Comparison of ENCODE assay signal across 10 mouse cellular contexts in the genomic region with DNA sequence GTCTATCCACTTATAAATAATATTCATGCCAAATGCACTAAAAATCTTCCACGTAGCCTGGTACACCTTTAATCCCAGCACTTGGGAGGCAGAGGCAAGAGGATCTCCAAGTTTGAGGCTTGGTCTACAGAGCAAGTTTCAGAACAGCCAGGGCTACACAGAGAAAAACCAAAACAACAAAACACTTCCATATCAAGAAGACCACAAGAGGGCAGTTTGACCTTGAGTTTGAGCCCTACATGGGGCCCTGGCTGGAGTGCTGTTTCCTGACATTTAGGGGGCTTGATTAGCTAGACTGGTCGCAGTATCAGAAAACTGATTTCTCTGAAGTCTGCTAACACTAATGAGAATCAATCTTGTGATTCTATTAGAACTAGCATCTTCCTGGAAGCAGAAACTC. TPM values are rescaled to one million over a fixed set of nuclear protein-coding genes. Genes with fewer than 3 reads are reported as not detected.
DNase-seq lines count a peak whose midpoint lies in the region; ATAC-seq and TF ChIP-seq lines count a peak whose summit lies in the region.
"Had no signal": no experiment of that assay in that cellular context is flagged by ENCODE, and none has a peak within 500 bp of the region (broad histone marks: within the 10 kb centered on the region; RNA-seq: fewer than 3 reads in every experiment).

No protein-coding gene starts in this region.

- 0 out of 2 replicates have a peak, but pooled peaks have one; percentile 55 for ATAC-seq in hindbrain, postnatal 0 days
- ATAC-seq in hindbrain, embryonic 14.5 days (ENCODE audit: low FRiP score): no peak
- no peak for ATAC-seq in forebrain, embryonic 15.5 days (replicated peaks)

- no peak overlapping the region for H3K4me3 ChIP-seq in hindbrain, postnatal 0 days (ENCODE audit: low read length)
- no peak overlapping the region for H3K4me3 ChIP-seq in hindbrain, embryonic 14.5 days (replicated peaks; ENCODE audit: low read length)
- no peak overlapping the region for H3K4me3 ChIP-seq in forebrain, embryonic 15.5 days
- H3K4me3 ChIP-seq: hindbrain, embryonic 12.5 days; limb, embryonic 15.5 days had no signal

- intact Hi-C loops in left cerebral cortex, postnatal 14 days (cut with DNase I): loop anchor here (5.0 kb wide), 1 partner anchor 102 kb away; no protein-coding TSS in a partner anchor

- H3K9ac ChIP-seq in hindbrain, postnatal 0 days (replicated peaks; ENCODE audit: low read length): no peak overlapping the region
- H3K9ac ChIP-seq in hindbrain, embryonic 14.5 days: no peak overlapping the region
- no peak overlapping the region for H3K9ac ChIP-seq in forebrain, embryonic 15.5 days (replicated peaks)
- H3K9ac ChIP-seq: hindbrain, embryonic 12.5 days; limb, embryonic 15.5 days had no signal

- H3K27me3 ChIP-seq in hindbrain, postnatal 0 days (ENCODE audit: insufficient read depth, low read length): no peaks in the 10 kb centered on the region
- H3K27me3 ChIP-seq in hindbrain, embryonic 14.5 days (ENCODE audit: control insufficient read depth, insufficient read depth, low read length): no peaks in the 10 kb centered on the region
- H3K27me3 ChIP-seq in forebrain, embryonic 15.5 days: no peaks in the 10 kb centered on the region
- H3K27me3 ChIP-seq: hindbrain, embryonic 12.5 days; limb, embryonic 15.5 days had no signal

- H3K27ac ChIP-seq in hindbrain, postnatal 0 days: no peak overlapping the region
- H3K27ac ChIP-seq in hindbrain, embryonic 14.5 days: no peak overlapping the region
- no peak overlapping the region for H3K27ac ChIP-seq in forebrain, embryonic 15.5 days (replicated peaks)
- H3K27ac ChIP-seq: hindbrain, embryonic 12.5 days; limb, embryonic 15.5 days had no signal

- H3K9me3 ChIP-seq in hindbrain, postnatal 0 days (ENCODE audit: low read length): no peaks in the 10 kb centered on the region
- no peaks in the 10 kb centered on the region for H3K9me3 ChIP-seq in hindbrain, embryonic 14.5 days (ENCODE audit: control insufficient read depth, low read length)
- H3K9me3 ChIP-seq in forebrain, embryonic 15.5 days: no peaks in the 10 kb centered on the region
- H3K9me3 ChIP-seq: hindbrain, embryonic 12.5 days; limb, embryonic 15.5 days had no signal

- no peaks in the 10 kb centered on the region for H3K4me1 ChIP-seq in hindbrain, postnatal 0 days (ENCODE audit: insufficient read depth, low read length)
- H3K4me1 ChIP-seq in hindbrain, embryonic 14.5 days (replicated peaks; ENCODE audit: control insufficient read depth, insufficient read depth, low read length): no peaks in the 10 kb centered on the region
- no peaks in the 10 kb centered on the region for H3K4me1 ChIP-seq in forebrain, embryonic 15.5 days
- H3K4me1 ChIP-seq: hindbrain, embryonic 12.5 days; limb, embryonic 15.5 days had no signal

- TF ChIP-seq CTCF in hindbrain, postnatal 0 days (IDR thresholded peaks at IDR 0.05; ENCODE audit: low read depth): peak; percentile 55

- peak; percentile 53 for DNase-seq in hindbrain, postnatal 0 days (ENCODE audit: low spot score)
- no peak for DNase-seq in hindbrain, embryonic 14.5 days (ENCODE audit: low spot score)
- peak; percentile 16 to 23 for DNase-seq in spleen, postnatal 36 days (ENCODE audit: low spot score in 2 of 2)
- DNase-seq in spleen, postnatal 4 days (ENCODE audit: low spot score in 2 of 2): no peak
- peak; percentile 4 for DNase-seq in embryo, embryonic 11.5 days (ENCODE audit: low read depth, low spot score)
- peak; percentile 40 for DNase-seq in retina, postnatal 1 day
- DNase-seq in left cerebral cortex, postnatal 14 days (ENCODE audit: low spot score in 2 of 2): no peak

- 58% methylated on average over 2 of the region's 2 CpGs for WGBS in hindbrain, postnatal 0 days
- 70% methylated on average over 2 of the region's 2 CpGs for WGBS in hindbrain, embryonic 14.5 days
- WGBS in forebrain, embryonic 15.5 days: 67% methylated on average over 2 of the region's 2 CpGs

- no peak overlapping the region for H3K4me2 ChIP-seq in hindbrain, postnatal 0 days (ENCODE audit: low read depth, low read length)
- H3K4me2 ChIP-seq in hindbrain, embryonic 14.5 days (replicated peaks): no peak overlapping the region
- H3K4me2 ChIP-seq in forebrain, embryonic 15.5 days (replicated peaks): no peak overlapping the region
- H3K4me2 ChIP-seq: hindbrain, embryonic 12.5 days; limb, embryonic 15.5 days had no signal

- H3K36me3 ChIP-seq in hindbrain, postnatal 0 days (ENCODE audit: insufficient read depth, low read length): no peaks in the 10 kb centered on the region
- no peaks in the 10 kb centered on the region for H3K36me3 ChIP-seq in hindbrain, embryonic 14.5 days (replicated peaks; ENCODE audit: control insufficient read depth, insufficient read depth)
- H3K36me3 ChIP-seq in forebrain, embryonic 15.5 days: no peaks in the 10 kb centered on the region
- H3K36me3 ChIP-seq: hindbrain, embryonic 12.5 days; limb, embryonic 15.5 days had no signal

RNA-seq across cellular contexts. Expression of a gene that starts 18.0 kb away (rescaled TPM):
- total RNA-seq in hindbrain, postnatal 0 days (2014; rRNA removed): 43.9 and 45.6 TPM in 2 replicates
- 37.2 and 39.5 TPM in 2 replicates for polyA plus RNA-seq in hindbrain, postnatal 0 days (2015; fragmentation: Nextera tagmentation; extraction: Ambion mirVana)
- polyA plus RNA-seq in hindbrain, embryonic 14.5 days (2014; fragmentation: Nextera tagmentation; extraction: Ambion mirVana): 32.9 and 33.4 TPM in 2 replicates
- 10 to 100 TPM; 30.0 to 33.5 TPM for total RNA-seq in left cerebral cortex, postnatal 14 days (2021)
- 31.9 and 32.7 TPM in 2 replicates for polyA plus RNA-seq in forebrain, embryonic 15.5 days (2015; fragmentation: Nextera tagmentation; extraction: Ambion mirVana)

RNA-seq across cellular contexts. Expression of a gene that starts 18.2 kb away (rescaled TPM):
- total RNA-seq in hindbrain, postnatal 0 days (2014; rRNA removed): 23.7 and 42.3 TPM in 2 replicates
- 112 and 116 TPM in 2 replicates for polyA plus RNA-seq in hindbrain, postnatal 0 days (2015; fragmentation: Nextera tagmentation; extraction: Ambion mirVana)
- 108 and 112 TPM in 2 replicates for polyA plus RNA-seq in hindbrain, embryonic 14.5 days (2014; fragmentation: Nextera tagmentation; extraction: Ambion mirVana)
- 10 to 100 TPM; 38.2 to 39.1 TPM for total RNA-seq in left cerebral cortex, postnatal 14 days (2021)
- 107 and 114 TPM in 2 replicates for polyA plus RNA-seq in forebrain, embryonic 15.5 days (2015; fragmentation: Nextera tagmentation; extraction: Ambion mirVana)

Comparison
In these comparisons a context has a peak if more than half of its experiments do, and no peak if none do; other contexts are left out.
1. DNase-seq: peak in hindbrain, postnatal 0 days (single experiment), spleen, postnatal 36 days (2 of 2), embryo, embryonic 11.5 days (single experiment) and retina, postnatal 1 day (single experiment); none in hindbrain, embryonic 14.5 days (single experiment), spleen, postnatal 4 days (0 of 2) and left cerebral cortex, postnatal 14 days (0 of 2).